In genomic region chr11:19939305-19939730, GRCm38 (mm10) we compare ENCODE assay signal across 13 mouse cellular contexts. TPM values are rescaled to one million over a fixed set of nuclear protein-coding genes. Genes with fewer than 3 reads are reported as not detected.
DNase-seq lines count a peak whose midpoint lies in the region; ATAC-seq and TF ChIP-seq lines count a peak whose summit lies in the region.
"Had no signal": no experiment of that assay in that cellular context is flagged by ENCODE, and none has a peak within 500 bp of the region (broad histone marks: within the 10 kb centered on the region; RNA-seq: fewer than 3 reads in every experiment).

No protein-coding gene starts in this region.

- no peak overlapping the region for H3K9ac ChIP-seq in forebrain, embryonic 15.5 days (replicated peaks)
- H3K9ac ChIP-seq in forebrain, embryonic 12.5 days, result no peak overlapping the region
- H3K9ac ChIP-seq: liver, embryonic 14.5 days had no signal

- no peak overlapping the region for H3K4me2 ChIP-seq in forebrain, embryonic 15.5 days (replicated peaks)
- no peak overlapping the region for H3K4me2 ChIP-seq in forebrain, embryonic 12.5 days
- H3K4me2 ChIP-seq in myocyte (ENCODE audit: low read depth), result no peak overlapping the region

- peaks cover 27% of the 10 kb centered on the region for H3K4me1 ChIP-seq in forebrain, embryonic 15.5 days
- H3K4me1 ChIP-seq in forebrain, embryonic 12.5 days, result peaks cover 13% of the 10 kb centered on the region

- no peaks in the 10 kb centered on the region for H3K36me3 ChIP-seq in forebrain, embryonic 15.5 days
- H3K36me3 ChIP-seq in forebrain, embryonic 12.5 days (replicated peaks), result no peaks in the 10 kb centered on the region
- H3K36me3 ChIP-seq in myocyte (ENCODE audit: control insufficient read depth, insufficient read depth), result peaks cover 4% of the 10 kb centered on the region

- no peak for ATAC-seq in forebrain, embryonic 15.5 days (replicated peaks)
- ATAC-seq in forebrain, embryonic 12.5 days (ENCODE audit: low FRiP score), result no peak
- ATAC-seq: inflammation-experienced regulatory T-cells, adult 6 months had no signal

- H3K4me3 ChIP-seq in forebrain, embryonic 15.5 days, result no peak overlapping the region
- H3K4me3 ChIP-seq in forebrain, embryonic 12.5 days (replicated peaks), result no peak overlapping the region
- H3K4me3 ChIP-seq in myocyte, result no peak overlapping the region
- H3K4me3 ChIP-seq: forebrain, embryonic 10.5 days; heart, embryonic 10.5 days had no signal

- DNase-seq in left cerebral cortex, postnatal 4 days, result peak; percentile 84
- no peak for DNase-seq in left cerebral cortex, postnatal 36 days (ENCODE audit: low spot score in 2 of 2)
- DNase-seq in cerebellum, adult 9-11 months, result peak; percentile 99
- DNase-seq in right cerebral cortex, postnatal 10 days (ENCODE audit: low spot score in 2 of 2), result no peak
- DNase-seq in neural tube, embryonic 10.5 days (ENCODE audit: extremely low spot score, low spot score), result no peak
- DNase-seq: midbrain, embryonic 14.5 days had no signal

- no peaks in the 10 kb centered on the region for H3K9me3 ChIP-seq in forebrain, embryonic 15.5 days
- H3K9me3 ChIP-seq in forebrain, embryonic 12.5 days, result no peaks in the 10 kb centered on the region
- H3K9me3 ChIP-seq: forebrain, embryonic 10.5 days; heart, embryonic 10.5 days had no signal

- 73% methylated on average over 5 of the region's 5 CpGs for WGBS in forebrain, embryonic 15.5 days
- 89% methylated on average over 5 of the region's 5 CpGs for WGBS in forebrain, embryonic 12.5 days

- 0 out of 2 replicates have a peak overlapping the region, but pooled peaks have one; percentile 5 for H3K27ac ChIP-seq in forebrain, embryonic 15.5 days (replicated peaks)
- H3K27ac ChIP-seq in forebrain, embryonic 12.5 days, result no peak overlapping the region
- H3K27ac ChIP-seq: forebrain, embryonic 10.5 days; heart, embryonic 10.5 days; liver, embryonic 14.5 days had no signal

- no peak overlapping the region for H3ac ChIP-seq in myocyte (ENCODE audit: control insufficient read depth, insufficient read length)

- H3K27me3 ChIP-seq in forebrain, embryonic 15.5 days, result no peaks in the 10 kb centered on the region
- no peaks in the 10 kb centered on the region for H3K27me3 ChIP-seq in forebrain, embryonic 12.5 days
- H3K27me3 ChIP-seq in myocyte (ENCODE audit: control insufficient read depth, insufficient read depth, insufficient read length), result no peaks in the 10 kb centered on the region

- intact Hi-C loops in left cerebral cortex, postnatal 4 days (cut with DNase I), result no loop called here
- intact Hi-C loops in left cerebral cortex, postnatal 36 days (cut with DNase I), result no loop called here

- TF ChIP-seq POLR2A in myocyte (IDR thresholded peaks at IDR 0.05; ENCODE audit: insufficient read length, low read depth), result no peak

- H3K79me2 ChIP-seq in myocyte (ENCODE audit: control insufficient read depth, insufficient read depth), result peaks cover 100% of the 10 kb centered on the region

TF ChIP-seq in myocyte, 11 proteins besides CTCF, POLR2A, EP300 and RAD21:
- TF ChIP-seq MYOD1 (IDR thresholded peaks at IDR 0.05; ENCODE audit: control insufficient read depth in 1 of 3, insufficient read length in 2 of 3, low read depth in 2 of 3) (no peak), CEBPB (IDR thresholded peaks at IDR 0.05; ENCODE audit: insufficient read depth, poor library complexity, severe bottlenecking) (no peak), POLR2AphosphoS2 (IDR thresholded peaks at IDR 0.05; ENCODE audit: insufficient read length, low read depth) (no peak), E2F4 (IDR thresholded peaks at IDR 0.05; ENCODE audit: insufficient read depth) (no peak), SRF (IDR thresholded peaks at IDR 0.05; ENCODE audit: control insufficient read depth, insufficient read length, low read depth) (no peak), USF1 (IDR thresholded peaks at IDR 0.05; ENCODE audit: low read depth) (peak; percentile 46), REST (IDR thresholded peaks at IDR 0.05; ENCODE audit: insufficient read depth, insufficient read length) (no peak)

RNA-seq across cellular contexts. Expression of gene Spred2, which starts 15.1 kb away (rescaled TPM):
- polyA plus RNA-seq in forebrain, embryonic 15.5 days (2015; fragmentation: Nextera tagmentation; extraction: Ambion mirVana), result 8.1 and 9.3 TPM in 2 replicates
- polyA plus RNA-seq in forebrain, embryonic 12.5 days (2016; fragmentation: Nextera tagmentation; extraction: Ambion mirVana), result 8.1 and 8.4 TPM in 2 replicates
- total RNA-seq in left cerebral cortex, postnatal 4 days (2021), result 10 to 100 TPM; 52.1 to 57.0 TPM
- 100 to 1,000 TPM in 1 of 2 experiments, 10 to 100 TPM in 1; 85.1 to 102 TPM for total RNA-seq in left cerebral cortex, postnatal 36 days (2021)
- 15.7 TPM for polyA plus RNA-seq in myocyte (2012; fragmentation: generic; extraction: Trizol)

Comparison
In these comparisons a context has a peak if more than half of its experiments do, and no peak if none do; other contexts are left out.
1. DNase-seq: peak in left cerebral cortex, postnatal 4 days (single experiment) and cerebellum, adult 9-11 months (single experiment); none in left cerebral cortex, postnatal 36 days (0 of 2), right cerebral cortex, postnatal 10 days (0 of 2) and neural tube, embryonic 10.5 days (single experiment).